Mouse (Mus musculus) liver, postnatal 0 days (tissue): Measurements from ENCODE around the gene Adora3.

Experiments used
- CTCF ChIP-seq: sonication (generic); IDR thresholded peaks from 2 replicates; pipeline ENCODE4 v1.5.1; 2016; ENCODE audit warnings: antibody characterized with exemption, low read depth
- EP300 ChIP-seq: IDR thresholded peaks from 2 replicates; pipeline ENCODE4 v1.6.1; 2016; ENCODE audit warnings: antibody characterized with exemption, low read depth, mild to moderate bottlenecking

DNA sequence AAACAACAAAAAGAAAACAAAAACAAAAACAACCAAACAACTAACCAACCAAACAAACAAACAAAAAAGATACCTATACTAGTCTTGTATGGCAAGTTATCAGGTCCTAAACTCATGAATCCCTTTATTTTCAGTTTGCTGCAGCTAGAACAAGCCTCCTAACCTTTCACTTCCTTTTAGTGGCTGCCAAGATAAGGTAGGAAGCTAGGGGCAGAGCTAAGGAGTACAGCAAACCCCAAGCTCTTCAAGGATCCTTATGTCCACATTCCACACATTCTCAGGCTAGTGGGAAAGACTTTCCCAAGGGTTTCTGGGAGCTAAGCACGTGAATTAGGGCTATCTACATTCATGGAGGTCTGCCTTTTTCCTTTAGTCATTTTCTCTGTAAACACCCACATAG, 44.6 kb downstream of the Adora3 start:
- TF ChIP-seq CTCF (no peak), EP300 (no peak)
